Mouse (Mus musculus) testis, adult 2 months (tissue): ENCODE results near the gene P2ry6.

ENCODE experiments used
- CTCF ChIP-seq: fragments of 200-500 bp; IDR thresholded peaks from 2 replicates; pipeline ENCODE4 v1.5.1; 2012; ENCODE audit warnings: low read depth, mild to moderate bottlenecking, inconsistent platforms, low read length, moderate library complexity; ENCODE audit not compliant: control insufficient read depth, insufficient read depth, insufficient replicate concordance
- POLR2A ChIP-seq: fragments of 200-500 bp; IDR thresholded peaks from 2 replicates; pipeline ENCODE4 v1.6.1; 2012; ENCODE audit warnings: low read depth, mild to moderate bottlenecking, inconsistent platforms, low read length, moderate library complexity; ENCODE audit not compliant: control insufficient read depth

- no peak for TF ChIP-seq CTCF
- no peak for TF ChIP-seq POLR2A
Measured at GRCm38 (mm10) chr7:100894833-100895226, 79.6 kb downstream of the P2ry6 start.
